Mouse (Mus musculus): ENCODE measurements around the gene Fgd3. TPM values are rescaled to one million over a fixed set of nuclear protein-coding genes. Genes with fewer than 3 reads are reported as not detected.

Fgd3 gene
- total and polyA plus RNA-seq, 3 experiments: 8.7 to 16.1 (median 14.5) TPM

- Histone ChIP-seq H3K36me3 (replicated peaks in 1 of 2; ENCODE audit: control insufficient read depth in 1 of 2, insufficient read depth in 1 of 2, low read length in 1 of 2) (peaks cover 88 to 97% of the 10 kb centered on the region in 2 experiments), H3K4me3 (replicated peaks in 1 of 3; ENCODE audit: low read depth in 2 of 3, low read length in 2 of 3, poor library complexity in 1 of 3) (no peak overlapping the region), H3K4me2 (ENCODE audit: insufficient read depth, low read depth, poor library complexity, severe bottlenecking) (no peak overlapping the region), H3K4me1 (ENCODE audit: control insufficient read depth in 1 of 2, insufficient read depth in 2 of 2) (peaks cover 4 to 40% of the 10 kb centered on the region in 2 experiments; a peak in 3 of 4 replicates), H3K9me3 (replicated peaks; ENCODE audit: low read length) (no peaks in the 10 kb centered on the region), H3K79me2 (replicated peaks; ENCODE audit: control insufficient read depth, extremely low read depth, insufficient read depth, poor library complexity, severe bottlenecking) (no peaks in the 10 kb centered on the region), H3K27ac (ENCODE audit: insufficient read depth, low read depth) (no peak overlapping the region), H3K9ac (ENCODE audit: insufficient read depth, low read depth) (no peak overlapping the region), H3K27me3 (replicated peaks) (no peaks in the 10 kb centered on the region)
- DNase-seq (ENCODE audit: extremely low read depth): no peak
- dilution Hi-C loops (cut with MboI; ENCODE audit: extremely low pct_ligation_motif_present, extremely low pct_unique_long_range_greater_than_20kb, low sequenced_read_pairs) (no loop called here), in situ Hi-C loops (cut with MboI; ENCODE audit: low pct_ligation_motif_present, low pct_unique_long_range_greater_than_20kb, low sequenced_read_pairs) (no loop called here)
- TF ChIP-seq PAX5 (IDR thresholded peaks at IDR 0.05; ENCODE audit: low read length) (no peak), GABPA (IDR thresholded peaks at IDR 0.05; ENCODE audit: insufficient replicate concordance, low read depth, low read length) (no peak), EP300 (IDR thresholded peaks at IDR 0.05; ENCODE audit: low read length) (no peak), RCOR1 (conservative IDR thresholded peaks at IDR 0.05; ENCODE audit: low read depth, low read length) (no peak), MAFK (IDR thresholded peaks at IDR 0.05; ENCODE audit: insufficient replicate concordance, low read length) (no peak), ZC3H11A (IDR thresholded peaks at IDR 0.05; ENCODE audit: low read depth, low read length) (no peak), SMC3 (IDR thresholded peaks at IDR 0.05; ENCODE audit: low read depth, low read length) (no peak), ZKSCAN1 (IDR thresholded peaks at IDR 0.05; ENCODE audit: borderline replicate concordance, low read depth, low read length) (no peak), POLR2AphosphoS2 (IDR thresholded peaks at IDR 0.05; ENCODE audit: low read depth, low read length) (no peak), MEF2A (IDR thresholded peaks at IDR 0.05; ENCODE audit: borderline replicate concordance, low read depth, low read length) (no peak), RAD21 (IDR thresholded peaks at IDR 0.05; ENCODE audit: low read depth, low read length) (no peak), BHLHE40 (IDR thresholded peaks at IDR 0.05; ENCODE audit: low read depth, low read length) (no peak), MYC (IDR thresholded peaks at IDR 0.05; ENCODE audit: low read depth, low read length) (no peak), KAT2A (IDR thresholded peaks at IDR 0.05; ENCODE audit: insufficient replicate concordance, low read length) (no peak)
Measured at GRCm38 (mm10) chr13:49267645-49268044, 52.5 kb downstream of the Fgd3 start.

DNA sequence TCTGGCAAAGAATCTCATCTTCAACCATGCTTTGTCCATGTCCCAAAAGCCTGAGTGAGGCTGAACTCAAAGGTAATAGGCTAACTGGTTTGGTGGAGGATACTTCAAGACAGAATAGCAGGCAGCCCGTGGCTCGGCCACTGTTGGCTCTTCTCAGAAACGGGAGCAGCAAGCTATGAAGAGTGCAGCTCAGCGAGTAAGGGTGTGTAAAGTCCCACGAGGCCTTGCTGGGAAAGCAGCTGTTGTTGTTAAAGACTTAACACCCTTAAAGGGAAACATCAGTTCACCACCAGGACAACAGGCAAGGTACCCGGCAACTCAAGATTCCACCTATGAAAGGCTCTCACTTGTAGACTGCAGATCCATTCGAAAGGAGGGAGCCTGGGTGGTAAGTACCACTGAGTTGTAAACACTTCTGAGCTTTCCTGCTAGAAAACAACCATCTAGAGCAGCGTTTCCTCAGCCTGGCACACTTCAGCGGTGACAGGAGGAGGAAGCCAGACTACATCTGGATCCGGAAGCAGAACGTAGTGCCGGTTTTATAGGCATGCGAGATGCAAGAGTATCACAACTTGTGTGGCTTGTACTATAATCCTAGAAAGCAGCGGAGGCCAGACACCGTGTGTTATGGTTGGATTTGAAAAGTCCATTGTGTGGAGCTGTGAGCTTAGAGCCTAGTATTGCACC is 59.9 kb downstream of the Fgd3 start:
- Histone ChIP-seq H3K4me3 (replicated peaks in 1 of 3; ENCODE audit: low read depth in 2 of 3, low read length in 2 of 3, poor library complexity in 1 of 3) (no peak overlapping the region), H3K9me3 (replicated peaks; ENCODE audit: low read length) (peaks cover 3% of the 10 kb centered on the region), H3K4me1 (ENCODE audit: control insufficient read depth in 1 of 2, insufficient read depth in 2 of 2) (peaks cover 5 to 36% of the 10 kb centered on the region in 2 experiments; a peak in 3 of 4 replicates), H3K36me3 (replicated peaks in 1 of 2; ENCODE audit: control insufficient read depth in 1 of 2, insufficient read depth in 1 of 2, low read length in 1 of 2) (peaks cover 34 to 48% of the 10 kb centered on the region in 2 experiments), H3K27ac (ENCODE audit: insufficient read depth, low read depth) (no peak overlapping the region), H3K79me2 (replicated peaks; ENCODE audit: control insufficient read depth, extremely low read depth, insufficient read depth, poor library complexity, severe bottlenecking) (no peaks in the 10 kb centered on the region), H3K27me3 (replicated peaks) (no peaks in the 10 kb centered on the region), H3K9ac (ENCODE audit: insufficient read depth, low read depth) (no peak overlapping the region), H3K4me2 (ENCODE audit: insufficient read depth, low read depth, poor library complexity, severe bottlenecking) (no peak overlapping the region)
- DNase-seq (ENCODE audit: extremely low read depth): no peak
- TF ChIP-seq NRF1 (IDR thresholded peaks at IDR 0.05; ENCODE audit: low read depth, low read length) (no peak), POLR2AphosphoS2 (IDR thresholded peaks at IDR 0.05; ENCODE audit: low read depth, low read length) (no peak), ZC3H11A (IDR thresholded peaks at IDR 0.05; ENCODE audit: low read depth, low read length) (no peak), EP300 (IDR thresholded peaks at IDR 0.05; ENCODE audit: low read length) (no peak), MYC (IDR thresholded peaks at IDR 0.05; ENCODE audit: low read depth, low read length) (no peak), USF1 (IDR thresholded peaks at IDR 0.05; ENCODE audit: low read depth, low read length) (no peak), IRF4 (IDR thresholded peaks at IDR 0.05; ENCODE audit: low read depth, low read length) (no peak), MAX (IDR thresholded peaks at IDR 0.05; ENCODE audit: low read length) (no peak), CTCF (conservative IDR thresholded peaks at IDR 0.05 in 1 of 2, IDR thresholded peaks at IDR 0.05 in 1 of 2; ENCODE audit: low read depth in 2 of 2, low read length in 2 of 2) (no peak)
- dilution Hi-C loops (cut with MboI; ENCODE audit: extremely low pct_ligation_motif_present, extremely low pct_unique_long_range_greater_than_20kb, low sequenced_read_pairs) (no loop called here), in situ Hi-C loops (cut with MboI; ENCODE audit: low pct_ligation_motif_present, low pct_unique_long_range_greater_than_20kb, low sequenced_read_pairs) (no loop called here)
